12 mouse cellular contexts compared by ENCODE assay signal in the genomic region with DNA sequence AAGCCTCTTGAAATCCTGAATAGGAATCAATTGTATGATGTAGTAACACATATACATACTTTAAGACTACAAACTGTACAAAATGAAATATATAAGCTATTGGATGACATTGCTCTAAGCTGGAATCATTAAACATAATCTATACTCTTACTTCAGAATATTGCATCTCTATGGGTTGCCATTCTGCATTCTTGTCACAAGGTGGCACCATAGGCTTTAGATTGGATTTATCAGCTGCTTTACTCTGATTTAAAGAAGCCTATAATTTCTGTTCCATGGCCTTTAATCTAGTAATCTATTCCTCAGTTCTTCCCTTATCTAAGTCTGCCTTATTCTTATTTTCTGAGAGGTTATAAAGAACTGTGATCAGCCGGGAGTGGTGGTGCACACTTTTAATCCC. TPM values are rescaled to one million over a fixed set of nuclear protein-coding genes. Genes with fewer than 3 reads are reported as not detected.
DNase-seq lines count a peak whose midpoint lies in the region; ATAC-seq and TF ChIP-seq lines count a peak whose summit lies in the region.
"Had no signal": no experiment of that assay in that cellular context is flagged by ENCODE, and none has a peak within 500 bp of the region (broad histone marks: within the 10 kb centered on the region; RNA-seq: fewer than 3 reads in every experiment).

No protein-coding gene starts in this region.

- DNase-seq in cerebellum, postnatal 10 days = peak; percentile 13 to 31
- DNase-seq in cerebellum, adult 11 months = no peak
- peak; percentile 11 to 23 (median 15) for DNase-seq in liver, embryonic 14.5 days (ENCODE audit: low read depth in 3 of 3, low spot score in 3 of 3)
- peak; percentile 27 for DNase-seq in brain, embryonic 14.5 days (ENCODE audit: low read depth)
- DNase-seq in left cerebral cortex, postnatal 10 days (ENCODE audit: extremely low spot score in 1 of 2, low spot score in 2 of 2) = no peak
- DNase-seq: cerebellum, adult 18-20 months; gastrocnemius, postnatal 36 days; layer of hippocampus, adult 9-11 months had no signal

- no peaks in the 10 kb centered on the region for H3K36me3 ChIP-seq in liver, embryonic 14.5 days (replicated peaks; ENCODE audit: control insufficient read depth, insufficient read depth, low read depth)
- H3K36me3 ChIP-seq in liver, embryonic 12.5 days = no peaks in the 10 kb centered on the region
- H3K36me3 ChIP-seq in midbrain, embryonic 16.5 days (ENCODE audit: control insufficient read depth, insufficient read depth, low read length) = no peaks in the 10 kb centered on the region

- ATAC-seq in liver, embryonic 14.5 days (ENCODE audit: insufficient read depth) = no peak
- no peak for ATAC-seq in liver, embryonic 12.5 days
- peak; percentile 60; the same call in 1 of the 2 replicates for ATAC-seq in megakaryocyte progenitor cell, adult 5-6 weeks (replicated peaks; ENCODE audit: poor library complexity)
- ATAC-seq in midbrain, embryonic 16.5 days = no peak

- intact Hi-C loops in left cerebral cortex, postnatal 10 days (cut with DNase I) = no loop called here

- TF ChIP-seq EP300 in liver, embryonic 14.5 days (IDR thresholded peaks at IDR 0.05; ENCODE audit: low read depth) = no peak

- no peaks in the 10 kb centered on the region for H3K27me3 ChIP-seq in liver, embryonic 14.5 days (ENCODE audit: control insufficient read depth, insufficient read depth, low read length)
- H3K27me3 ChIP-seq in liver, embryonic 12.5 days (replicated peaks) = no peaks in the 10 kb centered on the region
- no peaks in the 10 kb centered on the region for H3K27me3 ChIP-seq in midbrain, embryonic 16.5 days (ENCODE audit: control insufficient read depth, insufficient read depth, low read depth, low read length)

- no peak overlapping the region for H3K27ac ChIP-seq in liver, embryonic 14.5 days
- no peak overlapping the region for H3K27ac ChIP-seq in liver, embryonic 12.5 days
- H3K27ac ChIP-seq in midbrain, embryonic 16.5 days (ENCODE audit: low read length) = no peak overlapping the region
- H3K27ac ChIP-seq: macrophage had no signal

- no peak overlapping the region for H3K4me3 ChIP-seq in liver, embryonic 14.5 days (ENCODE audit: insufficient read depth in 1 of 2, low read depth in 2 of 2, low read length in 2 of 2)
- H3K4me3 ChIP-seq in liver, embryonic 12.5 days = no peak overlapping the region
- H3K4me3 ChIP-seq in midbrain, embryonic 16.5 days (ENCODE audit: low read depth, low read length) = no peak overlapping the region

- TF ChIP-seq POLR2A in brain, embryonic 14.5 days (IDR thresholded peaks at IDR 0.05; ENCODE audit: borderline replicate concordance, extremely low read depth, insufficient read depth, insufficient read length, poor library complexity, severe bottlenecking) = no peak

- H3K4me1 ChIP-seq in liver, embryonic 14.5 days (replicated peaks; ENCODE audit: control insufficient read depth in 2 of 2, insufficient read depth in 2 of 2, low read length in 1 of 2) = no peaks in the 10 kb centered on the region
- peaks cover 4% of the 10 kb centered on the region; the same call in 1 of the 2 replicates for H3K4me1 ChIP-seq in liver, embryonic 12.5 days
- H3K4me1 ChIP-seq in midbrain, embryonic 16.5 days (ENCODE audit: control insufficient read depth, insufficient read depth, low read length) = no peaks in the 10 kb centered on the region

- H3K9me3 ChIP-seq in liver, embryonic 14.5 days (ENCODE audit: control insufficient read depth, low read length) = no peaks in the 10 kb centered on the region
- no peaks in the 10 kb centered on the region for H3K9me3 ChIP-seq in liver, embryonic 12.5 days (replicated peaks)
- no peaks in the 10 kb centered on the region for H3K9me3 ChIP-seq in midbrain, embryonic 16.5 days (replicated peaks; ENCODE audit: control insufficient read depth, low read length, poor library complexity, severe bottlenecking)

- H3K9ac ChIP-seq in liver, embryonic 14.5 days (replicated peaks) = no peak overlapping the region
- H3K9ac ChIP-seq in liver, embryonic 12.5 days = no peak overlapping the region
- H3K9ac ChIP-seq in midbrain, embryonic 16.5 days (ENCODE audit: low read depth, low read length) = no peak overlapping the region

- 57% methylated on average over 1 of the region's 1 CpGs for WGBS in liver, embryonic 14.5 days (ENCODE audit: insufficient replicate concordance)
- 64% methylated on average over 1 of the region's 1 CpGs for WGBS in liver, embryonic 12.5 days (ENCODE audit: insufficient replicate concordance)
- WGBS in midbrain, embryonic 16.5 days = 97% methylated on average over 1 of the region's 1 CpGs

- peak; percentile 65 for TF ChIP-seq CTCF in liver, embryonic 14.5 days (IDR thresholded peaks at IDR 0.05; ENCODE audit: low read depth)
- no peak for TF ChIP-seq CTCF in brain, embryonic 14.5 days (IDR thresholded peaks at IDR 0.05; ENCODE audit: borderline replicate concordance, extremely low read depth, insufficient read depth, insufficient read length)

- no peak overlapping the region for H3K4me2 ChIP-seq in liver, embryonic 14.5 days (ENCODE audit: low read depth)
- no peak overlapping the region for H3K4me2 ChIP-seq in liver, embryonic 12.5 days
- no peak overlapping the region for H3K4me2 ChIP-seq in midbrain, embryonic 16.5 days (ENCODE audit: low read length)

RNA-seq across cellular contexts. Expression of gene Ywhae, which starts 18.7 kb away (rescaled TPM):
- 127 and 175 TPM in 2 replicates for polyA plus RNA-seq in liver, embryonic 14.5 days (2012; rRNA removed)
- polyA plus RNA-seq in liver, embryonic 14.5 days (2014; fragmentation: Nextera tagmentation; extraction: Ambion mirVana) = 231 and 245 TPM in 2 replicates
- polyA plus RNA-seq in liver, embryonic 12.5 days (2016; fragmentation: Nextera tagmentation; extraction: Ambion mirVana) = 405 and 415 TPM in 2 replicates
- 994 and 1,239 TPM in 2 replicates for polyA plus RNA-seq in brain, embryonic 14.5 days (2012; rRNA removed)
- total RNA-seq in megakaryocyte progenitor cell, adult 5-6 weeks (2015) = 610 and 625 TPM in 2 replicates
- 325 and 442 TPM in 2 replicates for total RNA-seq in megakaryocyte progenitor cell, adult 5-6 weeks (2017)
- 1,507 and 1,584 TPM in 2 replicates for polyA plus RNA-seq in midbrain, embryonic 16.5 days (2015; fragmentation: Nextera tagmentation; extraction: Ambion mirVana)
- total RNA-seq in left cerebral cortex, postnatal 10 days (2021) = 1,000 to 10,000 TPM; 1,585 to 1,598 TPM

RNA-seq across cellular contexts. Expression of gene Crk, which starts 34.9 kb away (rescaled TPM):
- 15.0 and 20.1 TPM in 2 replicates for polyA plus RNA-seq in liver, embryonic 14.5 days (2012; rRNA removed)
- polyA plus RNA-seq in liver, embryonic 14.5 days (2014; fragmentation: Nextera tagmentation; extraction: Ambion mirVana) = 24.5 and 27.7 TPM in 2 replicates
- 50.2 and 53.6 TPM in 2 replicates for polyA plus RNA-seq in liver, embryonic 12.5 days (2016; fragmentation: Nextera tagmentation; extraction: Ambion mirVana)
- 86.9 and 91.0 TPM in 2 replicates for polyA plus RNA-seq in brain, embryonic 14.5 days (2012; rRNA removed)
- 32.0 and 32.6 TPM in 2 replicates for total RNA-seq in megakaryocyte progenitor cell, adult 5-6 weeks (2015)
- total RNA-seq in megakaryocyte progenitor cell, adult 5-6 weeks (2017) = 28.4 and 40.0 TPM in 2 replicates
- 105 and 118 TPM in 2 replicates for polyA plus RNA-seq in midbrain, embryonic 16.5 days (2015; fragmentation: Nextera tagmentation; extraction: Ambion mirVana)
- total RNA-seq in left cerebral cortex, postnatal 10 days (2021) = 100 to 1,000 TPM; 123 to 129 TPM

Comparison
In these comparisons a context has a peak if more than half of its experiments do, and no peak if none do; other contexts are left out.
1. DNase-seq: peak in cerebellum, postnatal 10 days (2 of 2), liver, embryonic 14.5 days (3 of 3) and brain, embryonic 14.5 days (single experiment); none in cerebellum, adult 11 months (single experiment) and left cerebral cortex, postnatal 10 days (0 of 2).